Mouse (Mus musculus): Measurements from ENCODE around the gene Spocd1. TPM values are rescaled to one million over a fixed set of nuclear protein-coding genes. Genes with fewer than 3 reads are reported as not detected.

Gene Spocd1
- total and polyA plus RNA-seq, 3 experiments = 0.92 to 3.2 (median 1.1) TPM

DNA sequence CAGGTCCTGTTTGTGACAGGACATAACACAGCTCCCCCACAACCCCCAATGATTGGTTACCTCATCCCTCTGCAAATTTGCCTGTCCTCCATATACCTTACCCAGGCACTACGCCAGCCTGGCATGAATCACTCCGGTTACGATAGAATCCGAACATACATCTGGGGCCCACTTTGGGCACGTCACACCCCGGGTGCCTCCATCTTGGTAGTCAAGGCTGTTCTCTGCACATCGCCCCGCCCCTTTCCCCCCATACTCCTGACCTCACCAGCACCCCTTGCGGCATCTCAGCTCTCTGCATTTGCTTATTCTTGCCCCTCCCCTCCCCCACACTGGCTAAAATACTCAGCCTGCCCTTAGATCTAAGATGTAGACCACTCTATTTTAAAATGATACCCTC lies 76.5 kb downstream of the Spocd1 start:
- DNase-seq = no peak

DNA sequence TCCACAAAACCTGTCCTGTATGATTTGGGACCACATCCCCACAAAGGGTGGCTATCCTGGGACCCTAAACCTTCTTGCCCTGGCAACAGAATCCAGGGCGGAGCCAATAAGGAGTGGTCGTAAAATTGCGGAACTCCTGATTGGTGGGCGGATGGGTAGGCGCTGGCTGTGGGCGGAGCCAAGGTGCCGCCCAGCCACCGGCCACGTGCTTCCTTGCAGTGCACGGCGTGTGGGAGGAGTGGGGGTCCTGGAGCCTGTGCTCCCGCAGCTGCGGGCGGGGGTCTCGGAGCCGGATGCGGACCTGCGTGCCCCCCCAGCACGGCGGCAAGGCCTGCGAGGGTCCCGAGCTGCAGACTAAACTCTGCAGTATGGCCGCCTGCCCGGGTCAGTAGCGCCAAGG lies 77.5 kb downstream of the Spocd1 start:
- no peak for DNase-seq

Other genes starting within 250 kb of the Spocd1 start
- 10 to 100 TPM; 10.3 to 15.1 TPM for gene Tmem39b, start 232.4 kb upstream of the Spocd1 start, total RNA-seq (2021)
- gene Tmem39b, start 232.4 kb upstream of the Spocd1 start, polyA plus RNA-seq (2012; rRNA removed) = 26.5 and 28.8 TPM in 2 replicates
- gene Khdrbs1, start 186.9 kb upstream of the Spocd1 start, total RNA-seq (2021) = 10 to 100 TPM; 65.0 to 66.3 TPM
- gene Khdrbs1, start 186.9 kb upstream of the Spocd1 start, polyA plus RNA-seq (2012; rRNA removed) = 114 and 124 TPM in 2 replicates
- gene Ptp4a2, start 118.0 kb upstream of the Spocd1 start, total RNA-seq (2021) = 100 to 1,000 TPM; 378 to 409 TPM
- 41.0 and 48.2 TPM in 2 replicates for gene Ptp4a2, start 118.0 kb upstream of the Spocd1 start, polyA plus RNA-seq (2012; rRNA removed)
- 10 to 100 TPM; 18.7 to 24.9 TPM for gene Adgrb2, start 55.6 kb downstream of the Spocd1 start, total RNA-seq (2021)
- gene Adgrb2, start 55.6 kb downstream of the Spocd1 start, polyA plus RNA-seq (2012; rRNA removed) = 87.5 and 105 TPM in 2 replicates
- 10 to 100 TPM in 1 of 2 experiments, 1 to 10 TPM in 1; 9.2 to 15.8 TPM for gene Col16a1, start 118.6 kb downstream of the Spocd1 start, total RNA-seq (2021)
- gene Col16a1, start 118.6 kb downstream of the Spocd1 start, polyA plus RNA-seq (2012; rRNA removed) = 15.7 and 23.4 TPM in 2 replicates
- gene Pef1, start 173.3 kb downstream of the Spocd1 start, total RNA-seq (2021) = 10 to 100 TPM; 80.3 to 82.6 TPM
- gene Pef1, start 173.3 kb downstream of the Spocd1 start, polyA plus RNA-seq (2012; rRNA removed) = 180 and 181 TPM in 2 replicates
- under 1 TPM; 0.69 to 0.86 TPM for gene Hcrtr1, start 210.1 kb downstream of the Spocd1 start, total RNA-seq (2021)
- 7.6 and 10.5 TPM in 2 replicates for gene Hcrtr1, start 210.1 kb downstream of the Spocd1 start, polyA plus RNA-seq (2012; rRNA removed)
- 100 to 1,000 TPM; 115 to 136 TPM for gene Tinagl1, start 245.9 kb downstream of the Spocd1 start, total RNA-seq (2021)
- 311 and 341 TPM in 2 replicates for gene Tinagl1, start 245.9 kb downstream of the Spocd1 start, polyA plus RNA-seq (2012; rRNA removed)

All from adrenal gland, adult 2 months (tissue).